Mouse (Mus musculus) ES-E14 (cell line): ENCODE data around the gene Cmtr1. TPM values are rescaled to one million over a fixed set of nuclear protein-coding genes. Genes with fewer than 3 reads are reported as not detected.

ENCODE experiments used
- DNase-seq: peaks from one replicate; pipeline ENCODE4 v3.0.0-alpha.2; 2013; ENCODE audit warnings: low read depth, low spot score
- H3K27ac ChIP-seq: 2 replicates; pipeline ENCODE4 v1.5.1; 2012; ENCODE audit warnings: low read depth, mild to moderate bottlenecking, low read length, moderate library complexity, mixed read lengths; ENCODE audit not compliant: poor library complexity, insufficient read depth, severe bottlenecking
- H3K36me3 ChIP-seq: 2 replicates; pipeline ENCODE4 v1.6.1; 2012; ENCODE audit warnings: mild to moderate bottlenecking, low read length, moderate library complexity, mixed read lengths; ENCODE audit not compliant: control insufficient read depth, poor library complexity, insufficient read depth, severe bottlenecking
- H3K4me1 ChIP-seq, 2 experiments: fragments of 150-350 bp in 1 of 2; sonication (generic) in 1 of 2; 2 replicates each; pipeline ENCODE4 v1.6.1; 2012; ENCODE audit warnings: low read length in 2 of 2, mild to moderate bottlenecking in 1 of 2, mixed read lengths in 1 of 2; ENCODE audit not compliant: control insufficient read depth in 2 of 2, insufficient read depth in 2 of 2, poor library complexity in 1 of 2
- H3K4me3 ChIP-seq, 2 experiments: fragments of 150-350 bp in 1 of 2; sonication (generic) in 1 of 2; 2 replicates each; pipeline ENCODE4 v1.5.1; 2012; ENCODE audit warnings: low read length in 2 of 2, low read depth in 1 of 2, mild to moderate bottlenecking in 1 of 2, mixed read lengths in 1 of 2; ENCODE audit not compliant: insufficient read depth in 1 of 2, poor library complexity in 1 of 2, severe bottlenecking in 1 of 2
- H3K9ac ChIP-seq: 2 replicates; pipeline ENCODE4 v1.6.1; 2012; ENCODE audit warnings: low read depth, mild to moderate bottlenecking, low read length, mixed read lengths; ENCODE audit not compliant: poor library complexity, insufficient read depth, severe bottlenecking
- H3K9me3 ChIP-seq: fragments of 150-350 bp; sonication (generic); 2 replicates; pipeline ENCODE4 v1.6.1; 2012; ENCODE audit warnings: low read depth, mild to moderate bottlenecking, low read length; ENCODE audit not compliant: control insufficient read depth, insufficient read depth
- CHD2 ChIP-seq: IDR thresholded peaks from 2 replicates; pipeline ENCODE4 v1.6.1; 2014; ENCODE audit warnings: mild to moderate bottlenecking, low read depth, low read length, inconsistent platforms
- HCFC1 ChIP-seq: IDR thresholded peaks from 2 replicates; pipeline ENCODE4 v1.6.1; 2012; ENCODE audit warnings: low read length, inconsistent platforms, borderline replicate concordance; ENCODE audit not compliant: insufficient read depth
- MAFK ChIP-seq: IDR thresholded peaks from 2 replicates; pipeline ENCODE4 v1.6.1; 2014; ENCODE audit warnings: mild to moderate bottlenecking, low read depth, low read length, inconsistent platforms; ENCODE audit not compliant: insufficient read depth
- ZC3H11A ChIP-seq: IDR thresholded peaks from 2 replicates; pipeline ENCODE4 v1.6.1; 2012; ENCODE audit warnings: low read depth, mild to moderate bottlenecking, inconsistent platforms, low read length, borderline replicate concordance
- ZNF384 ChIP-seq: IDR thresholded peaks from 2 replicates; pipeline ENCODE4 v1.6.1; 2012; ENCODE audit warnings: low read depth, low read length, inconsistent platforms
- in situ Hi-C, 2 experiments: fragments of 600-800 bp; cut with MboI; formaldehyde crosslinking; loops; one replicate each; pipeline ENCODE4 v1.15.1; 2025; ENCODE audit warnings: low sequenced_read_pairs in 2 of 2, inconsistent platforms in 1 of 2; ENCODE audit not compliant: unreplicated experiment in 2 of 2
- total RNA-seq: library from RNA; depleted of rRNA; stranded (reverse); fragments of 300-350 nt; gene quantifications from 2 replicates; pipeline ENCODE4 v1.2.3, GENCODE M21; 2012

Gene Cmtr1
- total RNA-seq, 1 experiment, result 130 TPM

- Histone ChIP-seq H3K9ac (no peak overlapping the region), H3K36me3 (no peaks in the 10 kb centered on the region), H3K9me3 (no peaks in the 10 kb centered on the region), H3K4me1 (peaks cover 2 to 14% of the 10 kb centered on the region in 2 experiments; a peak in 1 of 4 replicates), H3K27ac (no peak overlapping the region), H3K4me3 (no peak overlapping the region)
- no peak for DNase-seq
- no peak for TF ChIP-seq MAFK
- no peak for TF ChIP-seq ZNF384
- no peak for TF ChIP-seq CHD2
- TF ChIP-seq ZC3H11A, result no peak
- no peak for TF ChIP-seq HCFC1
- in situ Hi-C loops, result no loop called here
These were observed 71.5 kb downstream of the Cmtr1 start for GRCm38 (mm10) chr17:29731953-29732325.

- H3K4me3 ChIP-seq, result no peak overlapping the region
- H3K27ac ChIP-seq, result no peak overlapping the region
- H3K36me3 ChIP-seq, result no peaks in the 10 kb centered on the region
- TF ChIP-seq CHD2, result no peak
- no peak for TF ChIP-seq MAFK
- TF ChIP-seq HCFC1, result no peak
- TF ChIP-seq ZNF384, result no peak
- TF ChIP-seq ZC3H11A, result no peak
- H3K4me1 ChIP-seq, result peaks cover 2 to 14% of the 10 kb centered on the region in 2 experiments; a peak in 1 of 4 replicates
- H3K9ac ChIP-seq, result no peak overlapping the region
- in situ Hi-C loops, result no loop called here
- DNase-seq, result no peak
- no peaks in the 10 kb centered on the region for H3K9me3 ChIP-seq
These were observed 72.1 kb downstream of the Cmtr1 start for GRCm38 (mm10) chr17:29732522-29732921.

GRCm38 (mm10) chr17:29736448-29737014 lies 76.1 kb downstream of the Cmtr1 start:
- Histone ChIP-seq H3K4me3 (no peak overlapping the region), H3K4me1 (peaks cover 0 to 9% of the 10 kb centered on the region in 2 experiments; a peak in 1 of 4 replicates)

GRCm38 (mm10) chr17:29737849-29738804 lies 77.7 kb downstream of the Cmtr1 start:
- no peak overlapping the region for H3K27ac ChIP-seq
- peaks cover 0 to 5% of the 10 kb centered on the region in 2 experiments; a peak in 1 of 4 replicates for H3K4me1 ChIP-seq
- in situ Hi-C loops, result no loop called here
- H3K9ac ChIP-seq, result no peak overlapping the region
- no peaks in the 10 kb centered on the region for H3K9me3 ChIP-seq
- no peaks in the 10 kb centered on the region for H3K36me3 ChIP-seq
- no peak for DNase-seq
- no peak overlapping the region for H3K4me3 ChIP-seq
- TF ChIP-seq CHD2 (no peak), ZC3H11A (no peak), HCFC1 (no peak), MAFK (no peak), ZNF384 (no peak)

More at GRCm38 (mm10) chr17:29736448-29737014, 76.1 kb downstream of the Cmtr1 start:
- H3K9ac ChIP-seq, result no peak overlapping the region
- in situ Hi-C loops, result no loop called here
- H3K36me3 ChIP-seq, result no peaks in the 10 kb centered on the region
- TF ChIP-seq ZC3H11A (no peak), ZNF384 (no peak), HCFC1 (no peak), MAFK (no peak), CHD2 (no peak)
- DNase-seq, result no peak
- no peaks in the 10 kb centered on the region for H3K9me3 ChIP-seq
- H3K27ac ChIP-seq, result no peak overlapping the region
